Mouse (Mus musculus) heart, adult 2 months (tissue): ENCODE measurements around the gene Tuba3a. TPM values are rescaled to one million over a fixed set of nuclear protein-coding genes. Genes with fewer than 3 reads are reported as not detected.
"Not testable (repeated sequence)": the region's sequence is repeated elsewhere in the genome, so short reads cannot be mapped to it uniquely, and the experiment has no call there.

Source experiments
- DNase-seq, 2 experiments: peaks; one replicate each; pipeline ENCODE4 v3.0.0; 2021
- H3K27ac ChIP-seq: fragments of 200-600 bp; 2 replicates; pipeline ENCODE4 v1.8.1; 2022
- H3K27me3 ChIP-seq: fragments of 200-500 bp; 2 replicates; pipeline ENCODE4 v1.6.1; 2012; ENCODE audit warnings: mild to moderate bottlenecking, low read length, inconsistent platforms, mixed read lengths; ENCODE audit not compliant: control insufficient read depth, insufficient read depth
- H3K36me3 ChIP-seq: fragments of 200-500 bp; 2 replicates; pipeline ENCODE4 v1.6.1; 2012; ENCODE audit warnings: low read length, inconsistent platforms; ENCODE audit not compliant: control insufficient read depth, insufficient read depth
- H3K4me1 ChIP-seq: fragments of 200-500 bp; 2 replicates; pipeline ENCODE4 v1.6.1; 2011; ENCODE audit warnings: low read length; ENCODE audit not compliant: control insufficient read depth, insufficient read depth
- H3K4me3 ChIP-seq: fragments of 200-600 bp; 2 replicates; pipeline ENCODE4 v1.8.1; 2022
- H3K79me2 ChIP-seq: fragments of 200-500 bp; replicated peaks from 2 replicates; pipeline ENCODE4 v1.6.1; 2012; ENCODE audit warnings: mild to moderate bottlenecking, inconsistent platforms, low read length, moderate library complexity, mixed read lengths; ENCODE audit not compliant: control insufficient read depth, insufficient read depth
- H3K9ac ChIP-seq: fragments of 200-500 bp; 2 replicates; pipeline ENCODE4 v1.6.1; 2012; ENCODE audit warnings: low read depth, mild to moderate bottlenecking, control low read depth, inconsistent platforms, low read length, mixed read lengths
- CTCF ChIP-seq: fragments of 200-600 bp; IDR thresholded peaks from 2 replicates; pipeline ENCODE4 v1.8.1; 2022; ENCODE audit warnings: antibody characterized with exemption, mild to moderate bottlenecking, moderate library complexity
- EP300 ChIP-seq: fragments of 200-500 bp; IDR thresholded peaks from 2 replicates; pipeline ENCODE4 v1.6.1; 2011; ENCODE audit warnings: low read depth, low read length, control low read depth; ENCODE audit not compliant: insufficient read depth
- POLR2A ChIP-seq: fragments of 200-500 bp; IDR thresholded peaks from 2 replicates; pipeline ENCODE4 v1.6.1; 2011; ENCODE audit warnings: mild to moderate bottlenecking, low read depth, low read length, control low read depth; ENCODE audit not compliant: insufficient read depth
- WGBS: fragments of 180-500 bp; shearing (Covaris S2); methylation state at CpG from one replicate; pipeline ENCODE4 v1.1.7; 2018; 5-methylcytosine and 5-hydroxymethylcytosine counted together
- intact Hi-C: fragments of 180-260 bp; cut with DNase I; formaldehyde crosslinking; loops from one replicate; pipeline ENCODE4 v1.15.1; 2025
- polyA plus RNA-seq: library from polyadenylated mRNA; depleted of rRNA; stranded (reverse); fragments of >200 nt; gene quantifications from 2 replicates; pipeline ENCODE4 v1.2.3, GENCODE M21; 2012
- total RNA-seq, 2 experiments: library from RNA; stranded (reverse); gene quantifications; 2 replicates each; pipeline ENCODE4 v1.2.3; 2021

Tuba3a gene
- total and polyA plus RNA-seq, 3 experiments = 0.92 TPM; not detected in 2

- intact Hi-C loops = loop anchor here (1.0 to 5.0 kb wide), 4 partner anchors 38 to 228 kb away; partner anchors contain the start of genes Acrbp, Gapdh and Ltbr
- Histone ChIP-seq H3K27ac (no peak overlapping the region), H3K9ac (no peak overlapping the region), H3K4me3 (no peak overlapping the region), H3K4me1 (no peaks in the 10 kb centered on the region; the same call in 1 of the 2 replicates), H3K79me2 (no peaks in the 10 kb centered on the region), H3K27me3 (no peaks in the 10 kb centered on the region), H3K36me3 (no peaks in the 10 kb centered on the region)
- WGBS = 53% methylated on average over 15 of the region's 15 CpGs
- peak in 1 of 2 experiments; percentile 36 for DNase-seq
- no peak for TF ChIP-seq POLR2A
- peak; percentile 59 for TF ChIP-seq CTCF
- no peak for TF ChIP-seq EP300
Measured at GRCm38 (mm10) chr6:125274841-125275563, 10.8 kb downstream of the Tuba3a start.

- Histone ChIP-seq H3K4me3 (no peak overlapping the region), H3K27me3 (no peaks in the 10 kb centered on the region), H3K36me3 (no peaks in the 10 kb centered on the region), H3K27ac (peak overlapping the region; percentile 21; the same call in 1 of the 2 replicates), H3K4me1 (no peaks in the 10 kb centered on the region; the same call in 1 of the 2 replicates), H3K9ac (no peak overlapping the region), H3K79me2 (no peaks in the 10 kb centered on the region)
- intact Hi-C loops = loop anchor here (5.0 kb wide), 3 partner anchors 105 to 225 kb away; partner anchors contain the start of genes Acrbp and Gapdh
- 64% methylated on average over 10 of the region's 10 CpGs for WGBS
- TF ChIP-seq EP300 (no peak), POLR2A (no peak), CTCF (no peak)
- no peak for DNase-seq
Measured at GRCm38 (mm10) chr6:125272228-125272785, 13.5 kb downstream of the Tuba3a start.

GRCm38 (mm10) chr6:125271455-125272227, 14.2 kb downstream of the Tuba3a start:
- H3K27ac ChIP-seq = peak overlapping the region; percentile 43
- peak; percentile 89 to 92 for DNase-seq
- no peak overlapping the region; the same call in 1 of the 2 replicates for H3K4me3 ChIP-seq
- intact Hi-C loops = loop anchor here (1.0 to 5.0 kb wide), 4 partner anchors 52 to 224 kb away; partner anchors contain the start of genes Acrbp and Gapdh
- H3K4me1 ChIP-seq = no peaks in the 10 kb centered on the region; the same call in 1 of the 2 replicates
- no peaks in the 10 kb centered on the region for H3K36me3 ChIP-seq
- WGBS = 11% methylated on average over 17 of the region's 17 CpGs
- TF ChIP-seq EP300 (peak; percentile 100), POLR2A (peak; percentile 64), CTCF (peak; percentile 92)
- H3K79me2 ChIP-seq = no peaks in the 10 kb centered on the region
- H3K27me3 ChIP-seq = no peaks in the 10 kb centered on the region
- H3K9ac ChIP-seq = peak overlapping the region; percentile 20; the same call in 1 of the 2 replicates

GRCm38 (mm10) chr6:125268799-125269198, 17.0 kb downstream of the Tuba3a start:
- intact Hi-C loops = no loop called here
- Histone ChIP-seq H3K27me3 (no peaks in the 10 kb centered on the region), H3K4me1 (no peaks in the 10 kb centered on the region; the same call in 1 of the 2 replicates), H3K9ac (no peak overlapping the region), H3K36me3 (no peaks in the 10 kb centered on the region), H3K4me3 (no peak overlapping the region), H3K79me2 (no peaks in the 10 kb centered on the region), H3K27ac (no peak overlapping the region)
- WGBS = 60% methylated on average over 6 of the region's 6 CpGs
- TF ChIP-seq POLR2A (no peak), EP300 (no peak)
- no peak for DNase-seq

- Histone ChIP-seq H3K27me3 (no peaks in the 10 kb centered on the region), H3K79me2 (no peaks in the 10 kb centered on the region), H3K4me1 (no peaks in the 10 kb centered on the region; the same call in 1 of the 2 replicates), H3K36me3 (no peaks in the 10 kb centered on the region), H3K27ac (no peak overlapping the region), H3K9ac (no peak overlapping the region), H3K4me3 (no peak overlapping the region)
- DNase-seq = no peak
- no peak for TF ChIP-seq CTCF
- no peak for TF ChIP-seq POLR2A
- TF ChIP-seq EP300 = no peak
- intact Hi-C loops = no loop called here
- WGBS = 80% methylated on average over 3 of the region's 3 CpGs
Measured at GRCm38 (mm10) chr6:125267469-125267868, 18.4 kb downstream of the Tuba3a start.

GRCm38 (mm10) chr6:125266600-125266999, 19.2 kb downstream of the Tuba3a start:
- intact Hi-C loops, H3K79me2 ChIP-seq, H3K4me3 ChIP-seq, H3K4me1 ChIP-seq, H3K27ac ChIP-seq, H3K27me3 ChIP-seq, H3K36me3 ChIP-seq, H3K9ac ChIP-seq, DNase-seq: not testable (repeated sequence)
- WGBS = 72% methylated on average over 6 of the region's 6 CpGs
